Mouse (Mus musculus) monocyte, adult 5-6 weeks (primary cell): Measurements from ENCODE around the gene Sept14. TPM values are rescaled to one million over a fixed set of nuclear protein-coding genes. Genes with fewer than 3 reads are reported as not detected.

ENCODE experiments used
- ATAC-seq: fragments of 153-309, 156-312 bp; replicated peaks from 2 replicates; pipeline ENCODE4 v1.8.0; 2017; ENCODE audit warnings: mild to moderate bottlenecking; ENCODE audit not compliant: low TSS enrichment, insufficient number of reproducible peaks, severe bottlenecking, poor library complexity, low FRiP score
- total RNA-seq: library from RNA; stranded (forward); fragments of 200-1000, 200-491, 200-594 nt; gene quantifications from 3 replicates; pipeline ENCODE4 v1.2.3, GENCODE M21; 2017

Sept14 gene
- not detected in 3 replicates for total RNA-seq

DNA sequence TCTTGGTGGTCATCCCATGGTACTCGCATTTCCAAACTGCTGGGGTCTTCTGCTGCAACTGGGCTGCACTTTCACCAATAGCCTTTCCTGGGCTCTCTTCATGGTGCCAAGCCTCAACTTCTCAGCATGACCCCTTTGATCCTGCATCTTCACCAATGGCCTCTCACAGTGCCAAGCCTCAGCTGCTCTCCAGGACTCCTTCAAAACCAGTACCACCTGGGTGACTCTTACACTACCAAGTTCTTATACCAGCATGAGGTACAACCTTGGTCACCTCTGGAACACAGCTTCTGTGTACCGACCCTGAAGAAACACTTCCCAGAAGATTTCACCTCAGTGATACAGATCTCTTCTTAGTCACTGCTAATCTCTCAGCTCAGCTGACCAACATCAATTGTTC lies at the start of gene Sept14:
Sept14 (minus strand) TSS at position 101 of the 400 bp plus-strand sequence.
- no peak for ATAC-seq

DNA sequence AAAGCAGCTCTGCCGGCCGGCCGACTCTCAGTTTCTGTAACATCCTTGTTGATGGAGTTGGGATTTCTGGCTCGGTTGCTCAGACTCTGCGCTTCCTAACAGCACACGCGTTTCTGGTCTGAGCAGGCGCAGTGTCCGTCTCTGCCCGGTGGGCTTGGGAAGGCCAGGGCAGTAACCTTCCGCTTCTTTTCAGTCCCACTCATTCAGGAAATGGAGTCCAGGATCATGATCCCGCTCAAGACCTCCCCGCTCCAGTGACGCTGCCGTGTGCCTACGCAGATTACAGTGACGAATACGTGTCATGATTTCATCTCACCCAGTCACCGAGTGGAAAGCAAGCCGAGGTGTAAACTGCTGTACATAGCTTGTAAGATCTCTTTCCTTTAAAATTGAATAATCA lies 48.6 kb upstream of the Sept14 start:
- ATAC-seq, result no peak

DNA sequence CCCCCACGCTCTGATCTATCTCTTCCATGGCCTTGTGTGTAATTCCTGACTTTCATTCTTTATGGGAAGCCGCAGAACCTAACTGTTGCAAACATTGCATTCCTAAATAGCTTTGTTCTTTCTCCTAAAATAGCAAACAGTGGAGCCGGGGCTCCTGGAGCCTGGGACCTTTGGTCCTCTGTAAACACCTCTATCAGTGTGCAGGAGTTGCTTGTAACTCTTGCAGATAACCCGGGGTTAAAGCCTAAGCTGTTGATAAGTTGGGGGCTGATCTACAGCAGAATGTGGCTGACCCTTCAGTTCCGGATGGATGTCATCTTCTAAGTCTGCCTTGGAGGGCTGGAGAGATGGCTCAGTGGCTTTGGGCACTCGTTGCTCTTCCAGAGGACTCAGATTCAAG lies 35.7 kb upstream of the Sept14 start:
- ATAC-seq, result no peak

DNA sequence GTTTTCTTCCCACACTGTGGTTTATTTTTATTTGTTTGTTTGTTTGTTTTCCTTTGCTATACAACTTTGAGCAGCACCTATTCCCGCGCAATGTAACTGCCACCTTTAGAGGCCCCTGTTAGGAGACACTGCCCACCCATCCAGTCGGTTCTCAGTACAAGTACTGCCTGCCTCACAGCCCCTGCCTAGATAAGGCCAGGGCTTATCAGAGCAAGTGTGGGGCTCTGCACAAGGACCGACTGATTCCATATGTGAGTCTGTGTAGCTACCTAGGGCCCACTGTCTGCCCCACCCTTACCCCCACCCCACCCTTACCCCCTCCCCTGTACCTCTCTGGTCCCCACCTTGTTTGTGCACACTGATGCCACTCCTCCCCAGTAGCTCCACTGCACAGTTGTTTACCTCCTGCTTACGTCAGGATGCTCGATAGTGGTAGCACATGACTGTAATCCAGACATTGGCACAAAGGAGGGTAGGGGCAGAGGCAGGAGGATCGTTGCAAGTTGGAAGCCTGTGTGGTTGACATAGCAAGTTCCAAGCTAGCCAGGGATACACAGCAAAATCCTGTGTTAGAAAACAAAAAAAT lies 34.7 kb upstream of the Sept14 start:
- no peak for ATAC-seq

DNA sequence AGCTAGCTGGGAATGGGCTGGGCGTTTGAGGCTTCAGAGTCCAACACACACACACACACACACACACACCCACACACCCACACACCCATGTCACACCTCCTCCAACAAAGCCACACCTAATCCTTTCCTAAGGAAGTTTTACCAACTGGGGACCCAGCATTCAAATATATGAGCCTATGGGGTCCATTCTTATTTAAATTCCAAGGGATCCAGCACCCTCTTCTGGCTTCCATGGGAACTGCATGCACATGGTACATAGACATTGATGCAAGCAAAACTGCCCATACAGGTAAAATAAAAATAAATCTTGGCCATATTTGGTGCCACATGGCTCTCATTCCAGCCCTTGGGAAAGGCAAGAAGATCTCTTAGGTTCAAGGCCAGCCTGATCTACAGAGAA lies 32.7 kb upstream of the Sept14 start:
- ATAC-seq, result no peak

DNA sequence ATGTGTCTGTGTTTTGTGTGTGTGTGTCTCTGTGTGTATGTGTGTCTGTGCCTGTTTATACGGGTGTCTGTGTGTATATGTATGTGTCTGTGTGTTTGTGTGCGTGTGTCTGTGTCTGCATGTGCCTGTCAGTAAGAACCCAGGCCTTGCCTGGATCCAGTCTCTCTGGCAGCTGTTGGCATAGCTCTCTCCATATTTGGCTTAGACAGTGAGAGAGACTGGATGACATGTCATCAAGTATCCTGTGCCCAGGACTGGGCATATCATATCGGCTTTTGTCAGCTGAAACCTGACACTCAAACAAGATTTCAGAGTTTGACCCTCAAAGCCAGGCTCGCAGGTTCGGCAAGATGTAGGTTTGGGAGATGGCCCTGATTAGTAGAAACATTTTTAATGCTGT lies 22.7 kb upstream of the Sept14 start:
- no peak for ATAC-seq

DNA sequence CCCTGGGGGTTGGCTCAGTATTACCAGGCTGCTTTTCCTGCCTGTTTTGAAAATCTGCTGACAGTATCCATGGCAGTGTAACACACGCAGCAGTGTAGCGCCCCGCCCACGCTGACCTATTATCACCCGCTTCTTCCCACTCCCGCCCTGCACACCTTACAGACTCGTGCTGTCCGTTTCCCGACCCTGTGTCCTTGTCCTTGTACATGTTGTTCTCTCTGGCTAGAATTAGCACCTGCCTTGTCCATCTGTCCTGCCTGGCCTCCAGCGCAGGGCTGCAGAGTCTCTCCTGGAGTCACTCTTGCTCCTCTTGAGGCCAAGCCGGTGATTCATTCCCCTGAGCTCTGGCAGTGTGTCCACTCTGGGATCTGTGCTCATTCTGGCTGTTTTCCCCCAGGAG lies 22.0 kb upstream of the Sept14 start:
- ATAC-seq, result no peak

DNA sequence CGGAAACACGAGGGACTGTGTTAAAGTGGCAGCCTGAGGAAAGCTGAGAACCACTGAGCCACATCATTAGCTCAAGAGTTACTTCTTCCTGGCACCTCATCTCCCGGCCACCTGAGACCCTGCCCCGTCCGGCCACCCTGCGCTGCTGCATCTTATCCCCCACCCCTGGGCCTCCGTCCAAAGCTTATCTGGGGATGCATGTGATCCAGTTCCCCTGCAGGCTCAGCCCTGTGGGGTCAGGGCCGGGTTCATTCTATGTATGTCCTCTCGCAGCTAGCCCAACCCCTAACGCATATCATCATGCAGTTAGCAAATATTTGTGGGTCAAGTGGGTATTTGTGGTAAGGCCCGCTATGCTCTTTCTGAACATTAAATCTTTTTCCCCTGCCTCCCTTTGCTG lies 21.0 kb upstream of the Sept14 start:
- no peak for ATAC-seq

DNA sequence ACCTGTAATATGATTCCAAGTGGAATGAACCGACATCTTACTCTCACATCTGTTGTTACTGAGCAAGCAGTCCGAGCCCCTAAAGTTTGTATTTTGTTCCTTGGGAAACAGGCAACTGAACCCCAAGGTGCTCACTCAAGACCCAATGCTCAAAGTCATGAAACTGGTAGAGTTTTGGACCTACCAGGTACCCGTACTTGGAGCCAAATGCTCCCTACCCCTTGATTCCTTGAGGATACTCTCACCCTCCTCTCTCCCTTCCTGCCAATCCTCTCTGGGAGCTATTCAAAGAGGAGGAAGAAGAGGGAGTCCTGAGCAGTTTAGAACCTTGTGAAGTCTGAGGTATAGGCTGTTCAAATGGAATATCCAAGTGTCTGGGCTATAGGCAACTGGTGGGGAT lies 18.5 kb upstream of the Sept14 start:
- no peak for ATAC-seq

DNA sequence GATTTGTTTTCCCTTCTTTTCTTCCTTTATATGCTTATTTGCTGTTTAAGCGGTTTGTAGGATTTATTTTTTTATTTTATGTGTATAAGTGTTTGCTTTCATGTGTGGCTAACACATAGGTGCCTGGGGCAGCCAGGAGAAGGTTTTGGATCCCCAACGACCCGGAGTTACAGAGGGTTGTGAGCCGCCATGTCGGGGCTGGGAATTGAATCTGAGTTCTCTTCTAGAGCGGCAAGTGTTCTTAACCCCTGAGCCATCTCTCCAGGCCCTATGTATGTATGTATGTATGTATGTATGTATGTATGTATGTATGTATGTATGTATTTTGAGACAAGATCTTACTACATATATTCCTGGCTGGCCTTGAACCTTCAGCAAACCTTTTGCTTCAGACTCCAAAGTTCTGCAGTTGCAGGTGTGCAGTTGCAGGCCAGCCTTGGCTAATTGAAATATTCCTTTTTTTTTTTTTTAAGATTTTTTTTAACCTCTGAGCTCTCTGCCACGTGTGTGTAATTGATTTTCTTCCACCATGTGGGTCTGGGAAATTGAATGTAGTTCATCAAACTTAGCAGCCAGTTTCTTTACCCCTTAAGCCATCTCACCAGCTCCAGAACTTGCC lies 17.6 kb upstream of the Sept14 start:
- ATAC-seq, result no peak

DNA sequence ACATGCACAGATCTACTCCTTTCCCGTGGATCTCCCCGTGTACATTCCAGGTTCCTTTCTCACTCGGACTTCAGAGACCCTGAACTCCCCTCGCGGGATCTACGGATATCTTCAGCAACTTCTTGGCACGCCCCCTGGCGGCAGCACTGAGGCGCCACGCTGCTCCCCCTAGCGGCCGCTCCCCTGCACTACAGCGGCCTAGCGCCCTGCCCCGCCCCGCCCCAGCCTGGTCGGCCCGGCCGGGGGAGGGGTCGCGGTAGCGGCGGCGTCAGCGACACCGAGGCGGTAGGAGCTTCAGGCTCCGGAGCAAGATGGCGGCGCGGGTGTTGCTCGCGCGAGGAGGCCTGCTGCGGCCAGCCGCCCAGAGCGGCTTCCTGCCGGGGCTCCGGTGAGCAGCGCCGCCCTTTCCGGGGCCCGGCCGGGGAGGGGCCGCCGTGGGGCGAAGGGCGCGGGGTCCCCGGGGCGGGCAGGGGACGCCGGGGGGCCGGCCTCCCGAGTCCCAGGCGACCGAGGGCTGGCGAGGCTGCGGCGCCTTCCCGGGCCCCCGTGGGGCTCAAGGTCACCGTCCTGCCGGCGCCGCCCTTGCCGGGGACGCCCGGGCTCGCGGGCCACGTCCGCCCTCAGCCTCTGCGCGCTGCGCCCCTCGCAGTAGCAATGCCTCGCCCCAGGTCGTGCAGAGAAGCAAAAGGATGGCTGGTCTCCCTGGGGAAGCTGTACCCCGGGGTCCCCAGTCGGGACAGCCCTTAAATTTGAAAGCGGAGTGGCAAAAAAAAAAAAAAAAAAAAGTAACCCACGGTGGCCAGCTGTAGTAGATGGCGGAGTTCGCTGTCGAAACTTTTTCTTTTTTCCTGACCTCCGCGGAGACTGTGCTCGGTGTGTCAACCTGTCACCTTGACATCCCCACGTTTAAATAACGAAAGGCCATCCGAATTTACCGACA lies 16.8 kb upstream of the Sept14 start, which contains the start of gene Nipsnap2:
Nipsnap2 (plus strand) TSS at position 230 of the 940 bp plus-strand sequence.
- peak; percentile 79 for ATAC-seq

DNA sequence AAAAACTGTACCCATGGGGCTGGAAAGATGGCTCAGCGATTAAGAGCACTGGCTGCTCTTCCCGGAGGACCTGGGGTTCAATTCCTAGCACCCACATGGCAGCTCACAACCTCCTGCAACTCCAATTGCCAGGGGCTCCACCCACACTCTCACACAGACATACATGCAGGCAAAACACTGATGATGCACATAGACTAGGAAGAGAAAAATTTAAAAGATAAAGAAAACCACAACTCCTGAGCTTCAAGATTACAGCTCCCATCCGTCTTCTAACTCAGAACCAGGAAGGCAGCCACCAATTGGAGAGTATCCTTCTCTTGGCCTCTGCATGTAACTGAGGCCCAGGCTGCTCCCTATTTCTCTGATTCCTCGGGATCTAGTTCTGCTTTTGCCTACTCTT lies 16.0 kb upstream of the Sept14 start:
- no peak for ATAC-seq

DNA sequence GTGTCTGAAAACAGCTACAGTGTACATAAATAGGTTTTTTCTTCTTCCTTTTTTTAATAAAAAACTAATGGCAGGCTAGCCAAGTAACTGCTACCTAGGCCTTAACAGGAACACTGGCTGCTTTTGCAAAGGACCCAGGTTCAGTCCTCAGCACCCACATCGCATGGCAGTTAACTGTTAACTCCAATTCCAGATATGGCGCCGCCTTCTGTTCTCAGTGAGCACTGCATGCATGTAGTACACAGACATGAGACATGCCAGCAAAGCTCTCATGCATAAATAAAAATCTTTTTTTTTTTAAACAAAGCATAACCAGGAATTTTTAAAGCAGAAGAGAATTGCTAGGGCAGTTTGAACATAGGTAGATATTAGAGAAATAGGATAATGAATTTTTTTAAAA lies 11.9 kb upstream of the Sept14 start:
- no peak for ATAC-seq

DNA sequence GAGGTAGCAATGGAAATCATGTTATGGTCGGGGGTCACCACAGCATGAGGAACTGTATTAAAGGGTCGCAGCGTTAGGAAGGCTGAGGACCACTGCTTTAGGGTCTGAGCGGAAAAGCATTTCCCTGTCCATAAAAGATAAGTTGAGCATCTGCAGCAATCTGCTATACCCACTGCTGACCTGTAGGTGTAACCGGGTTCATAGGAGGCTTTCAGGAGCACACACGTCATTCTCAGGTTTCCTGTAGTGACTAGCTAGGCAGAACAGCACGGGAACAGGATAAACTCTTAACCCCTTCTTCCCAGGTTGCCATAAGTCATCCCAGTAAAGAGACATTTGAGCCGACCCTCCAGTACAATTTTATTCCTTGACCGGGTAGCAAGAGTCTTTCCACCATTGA lies 8.7 kb upstream of the Sept14 start:
- no peak for ATAC-seq

DNA sequence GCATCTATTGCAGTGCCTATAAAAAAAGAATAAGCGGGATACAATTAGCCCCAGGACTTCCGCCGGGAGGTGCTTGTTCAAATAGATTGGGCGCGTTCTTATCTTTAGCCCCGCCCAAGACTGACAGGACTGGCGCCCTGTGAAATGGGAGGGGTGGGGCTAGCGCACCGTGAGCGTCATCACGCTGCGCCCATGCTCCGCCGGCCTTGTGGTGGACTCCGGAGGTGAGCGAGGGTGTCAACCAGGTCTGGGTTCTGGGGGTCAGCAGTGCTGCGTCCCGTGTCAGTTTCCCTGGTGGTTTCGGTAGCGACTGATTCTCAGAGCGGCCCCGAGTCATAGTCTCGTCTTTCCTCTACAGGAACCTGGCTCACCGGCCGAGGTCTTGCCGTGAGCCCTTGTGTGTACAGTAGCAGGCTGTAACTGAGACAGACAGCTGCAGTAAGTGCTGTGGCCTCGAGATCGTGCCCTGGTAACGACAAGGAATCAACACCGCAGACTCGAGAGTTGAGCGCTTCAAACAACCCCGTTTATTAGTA lies 7.1 kb upstream of the Sept14 start, which contains the start of gene Mrps17:
Mrps17 (plus strand) TSS at position 172 of the 536 bp plus-strand sequence.
- peak; percentile 97 for ATAC-seq

DNA sequence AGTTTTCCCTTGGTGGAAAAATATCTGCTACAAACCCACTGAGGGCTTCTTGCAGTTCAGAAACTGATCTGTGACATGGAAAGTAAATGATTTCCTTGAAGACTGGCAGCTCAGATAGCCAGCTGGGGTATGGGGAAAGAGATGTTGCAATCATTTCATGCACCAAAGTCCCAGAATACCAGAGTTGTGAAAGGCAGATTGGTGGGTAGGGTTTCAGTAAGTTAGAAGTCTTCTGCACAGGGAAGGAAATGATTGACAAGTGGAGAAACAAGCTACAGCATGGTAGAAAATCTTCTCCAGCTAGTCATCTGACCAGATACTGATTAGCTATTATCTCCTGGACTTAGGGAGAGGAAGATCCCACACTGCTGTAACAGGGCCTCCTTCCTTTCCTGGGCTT lies 4.9 kb downstream of the Sept14 start:
- no peak for ATAC-seq

DNA sequence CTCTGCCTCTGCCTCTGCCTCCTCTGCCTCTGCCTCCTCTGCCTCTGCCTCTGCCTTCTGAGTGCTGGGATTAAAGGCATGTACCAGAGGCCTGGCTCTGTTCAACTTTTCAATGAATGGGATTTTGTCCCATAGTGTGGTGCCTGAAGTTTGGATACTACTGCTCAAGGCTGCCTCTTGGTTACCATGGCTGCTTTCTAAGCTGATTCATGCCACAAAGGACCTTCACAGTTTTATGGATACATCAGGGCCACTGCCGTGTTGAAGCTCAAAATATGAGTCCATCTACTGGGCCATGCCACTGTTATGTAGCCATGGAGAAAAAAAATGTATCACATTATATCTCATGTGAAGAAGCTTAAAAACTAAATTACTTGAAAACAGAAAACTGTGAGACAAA lies 6.6 kb downstream of the Sept14 start:
- no peak for ATAC-seq

DNA sequence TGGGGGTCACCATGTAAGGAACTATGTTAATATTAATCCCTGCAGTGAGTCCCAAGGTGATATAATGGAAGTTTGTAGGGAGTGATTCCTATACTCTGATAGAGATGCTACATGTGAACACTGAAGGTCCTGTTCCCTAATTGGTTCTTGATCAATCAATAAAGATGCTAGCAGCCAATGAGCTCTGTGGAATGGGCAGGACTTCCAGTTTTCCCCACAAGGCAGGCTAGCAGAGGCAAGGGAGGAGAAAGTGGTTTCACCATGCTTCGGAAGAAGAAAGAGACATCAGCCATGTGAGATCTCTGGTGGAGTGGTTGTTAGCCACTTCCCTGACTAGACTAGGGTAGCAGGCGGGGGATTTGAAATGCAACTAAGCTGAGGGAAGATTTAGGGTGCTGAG lies 7.8 kb downstream of the Sept14 start:
- no peak for ATAC-seq

DNA sequence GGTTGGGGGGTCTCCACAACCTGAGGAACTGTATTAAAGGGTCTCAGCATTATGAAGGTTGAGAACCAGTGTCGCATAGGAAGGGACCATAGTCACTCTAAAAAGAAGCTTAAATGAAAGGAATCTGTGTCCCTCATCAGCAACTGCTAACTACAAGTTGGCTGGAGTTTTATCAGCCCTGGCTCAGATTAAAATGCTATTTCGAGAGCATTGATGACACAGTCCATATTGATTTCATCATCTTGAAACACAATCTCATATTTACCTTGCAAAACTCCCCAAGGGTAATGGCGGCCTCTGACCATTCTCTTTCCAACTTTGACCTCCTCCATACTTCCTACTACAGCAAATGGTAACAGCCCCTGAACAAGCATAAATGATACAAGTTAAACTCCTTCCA lies 17.8 kb downstream of the Sept14 start:
- no peak for ATAC-seq
